Mouse (Mus musculus) MEL (cell line): Measurements from ENCODE around the gene Fgfr2. TPM values are rescaled to one million over a fixed set of nuclear protein-coding genes. Genes with fewer than 3 reads are reported as not detected.

ENCODE experiments used
- DNase-seq: peaks from one replicate; pipeline ENCODE4 v3.0.0; 2011; ENCODE audit warnings: low read depth, low spot score
- H3K27ac ChIP-seq: 2 replicates; pipeline ENCODE4 v1.5.1; 2012; ENCODE audit warnings: low read depth, mild to moderate bottlenecking, control low read depth, low read length, moderate library complexity; ENCODE audit not compliant: control insufficient read depth
- H3K27me3 ChIP-seq, 2 experiments: fragments of 150-350 bp in 1 of 2; sonication (generic) in 1 of 2; 2 replicates each; pipeline ENCODE4 v1.6.1; 2012; ENCODE audit warnings: low read length in 2 of 2, mild to moderate bottlenecking in 2 of 2, improper control_type of control experiment in 1 of 2, moderate library complexity in 1 of 2; ENCODE audit not compliant: insufficient read depth in 2 of 2, control insufficient read depth in 1 of 2
- H3K36me3 ChIP-seq, 2 experiments: 2 replicates each; pipeline ENCODE4 v1.6.1; 2012 to 2014; ENCODE audit warnings: low read length in 2 of 2, improper control_type of control experiment in 1 of 2, inconsistent platforms in 1 of 2, mild to moderate bottlenecking in 1 of 2; ENCODE audit not compliant: insufficient read depth in 2 of 2, control insufficient read depth in 1 of 2
- H3K4me1 ChIP-seq, 2 experiments: fragments of 150-350 bp in 1 of 2; sonication (generic) in 1 of 2; 2 replicates each; pipeline ENCODE4 v1.6.1; 2012; ENCODE audit warnings: low read length in 2 of 2, improper control_type of control experiment in 1 of 2, mild to moderate bottlenecking in 1 of 2; ENCODE audit not compliant: insufficient read depth in 2 of 2, control insufficient read depth in 1 of 2
- H3K4me3 ChIP-seq, 2 experiments: fragments of 150-350 bp in 1 of 2; sonication (generic) in 1 of 2; 2 replicates each; pipeline ENCODE4 v1.5.1; 2012; ENCODE audit warnings: low read depth in 2 of 2, low read length in 2 of 2, mild to moderate bottlenecking in 2 of 2, moderate library complexity in 2 of 2, control low read depth in 1 of 2, improper control_type of control experiment in 1 of 2; ENCODE audit not compliant: control insufficient read depth in 1 of 2, insufficient read depth in 1 of 2
- H3K79me2 ChIP-seq: 2 replicates; pipeline ENCODE4 v1.6.1; 2012; ENCODE audit warnings: mild to moderate bottlenecking, low read length, moderate library complexity; ENCODE audit not compliant: control insufficient read depth, poor library complexity, insufficient read depth
- H3K9ac ChIP-seq: 2 replicates; pipeline ENCODE4 v1.6.1; 2012; ENCODE audit warnings: low read depth, mild to moderate bottlenecking, control low read depth, low read length, moderate library complexity; ENCODE audit not compliant: control insufficient read depth, poor library complexity, severe bottlenecking
- H3K9me3 ChIP-seq: fragments of 150-350 bp; sonication (generic); replicated peaks from 2 replicates; pipeline ENCODE4 v1.6.1; 2012; ENCODE audit warnings: mild to moderate bottlenecking, low read length, improper control_type of control experiment, moderate library complexity; ENCODE audit not compliant: insufficient read depth
- CHD1 ChIP-seq: IDR thresholded peaks from 2 replicates; pipeline ENCODE4 v1.6.1; 2012; ENCODE audit warnings: low read depth, mild to moderate bottlenecking, inconsistent platforms, low read length, improper control_type of control experiment
- ELF1 ChIP-seq: IDR thresholded peaks from 2 replicates; pipeline ENCODE4 v1.6.1; 2014; ENCODE audit warnings: low read depth, mild to moderate bottlenecking, inconsistent platforms, low read length, improper control_type of control experiment, moderate library complexity
- EP300 ChIP-seq, 2 experiments: IDR thresholded peaks; 2 replicates each; pipeline ENCODE4 v1.6.1; 2011; ENCODE audit warnings: improper control_type of control experiment in 2 of 2, low read length in 2 of 2, low read depth in 1 of 2, mild to moderate bottlenecking in 1 of 2
- ETS1 ChIP-seq: IDR thresholded peaks from 2 replicates; pipeline ENCODE4 v1.6.1; 2012; ENCODE audit warnings: low read depth, mild to moderate bottlenecking, inconsistent platforms, low read length, improper control_type of control experiment, moderate library complexity
- GABPA ChIP-seq: IDR thresholded peaks from 2 replicates; pipeline ENCODE4 v1.6.1; 2012; ENCODE audit warnings: low read depth, mild to moderate bottlenecking, inconsistent platforms, low read length, improper control_type of control experiment, moderate library complexity
- GATA1 ChIP-seq: IDR thresholded peaks from 2 replicates; pipeline ENCODE4 v1.6.1; 2011; ENCODE audit warnings: low read depth, low read length, improper control_type of control experiment
- HCFC1 ChIP-seq: IDR thresholded peaks from 2 replicates; pipeline ENCODE4 v1.6.1; 2012; ENCODE audit warnings: low read depth, mild to moderate bottlenecking, inconsistent platforms, low read length, improper control_type of control experiment, moderate library complexity
- MAFK ChIP-seq: IDR thresholded peaks from 2 replicates; pipeline ENCODE4 v1.6.1; 2011; ENCODE audit warnings: low read depth, mild to moderate bottlenecking, low read length, improper control_type of control experiment, borderline replicate concordance
- MYB ChIP-seq: IDR thresholded peaks from 2 replicates; pipeline ENCODE4 v1.6.1; 2011; ENCODE audit warnings: mild to moderate bottlenecking, low read depth, low read length, improper control_type of control experiment
- MYC ChIP-seq: IDR thresholded peaks from 2 replicates; pipeline ENCODE4 v1.6.1; 2011; ENCODE audit warnings: low read depth, mild to moderate bottlenecking, low read length, improper control_type of control experiment, moderate library complexity
- NELFE ChIP-seq: IDR thresholded peaks from 2 replicates; pipeline ENCODE4 v1.6.1; 2011; ENCODE audit warnings: low read depth, low read length, improper control_type of control experiment
- NRF1 ChIP-seq: IDR thresholded peaks from 2 replicates; pipeline ENCODE4 v1.6.1; 2014; ENCODE audit warnings: low read depth, mild to moderate bottlenecking, inconsistent platforms, low read length, improper control_type of control experiment, moderate library complexity; ENCODE audit not compliant: poor library complexity, insufficient read depth, severe bottlenecking
- POLR2A ChIP-seq, 2 experiments: IDR thresholded peaks; 2 replicates each; pipeline ENCODE4 v1.6.1; 2011 to 2012; ENCODE audit warnings: low read length in 2 of 2, mild to moderate bottlenecking in 2 of 2, control low read depth in 1 of 2, improper control_type of control experiment in 1 of 2, low read depth in 1 of 2, moderate library complexity in 1 of 2; ENCODE audit not compliant: control insufficient read depth in 1 of 2, insufficient read depth in 1 of 2, poor library complexity in 1 of 2
- SMC3 ChIP-seq: IDR thresholded peaks from 2 replicates; pipeline ENCODE4 v1.6.1; 2011; ENCODE audit warnings: low read depth, low read length, improper control_type of control experiment
- TCF12 ChIP-seq: IDR thresholded peaks from 2 replicates; pipeline ENCODE4 v1.6.1; 2014; ENCODE audit warnings: low read depth, mild to moderate bottlenecking, inconsistent platforms, low read length, improper control_type of control experiment, moderate library complexity
- USF1 ChIP-seq: IDR thresholded peaks from 2 replicates; pipeline ENCODE4 v1.6.1; 2014; ENCODE audit warnings: low read depth, mild to moderate bottlenecking, inconsistent platforms, low read length, improper control_type of control experiment, moderate library complexity
- ZC3H11A ChIP-seq: IDR thresholded peaks from 2 replicates; pipeline ENCODE4 v1.6.1; 2012; ENCODE audit warnings: low read depth, mild to moderate bottlenecking, inconsistent platforms, low read length, improper control_type of control experiment
- polyA plus RNA-seq, 2 experiments: library from polyadenylated mRNA; stranded (reverse) in 1 of 2; unstranded in 1 of 2; fragments of >175 nt in 1 of 2; fragments of >200 nt in 1 of 2; gene quantifications; 2 replicates each; pipeline versions ENCODE4 v1.2.1 to v1.2.4; 2012; ENCODE audit warnings: low replicate concordance in 2 of 2, low read depth in 1 of 2; ENCODE audit not compliant: insufficient read length in 2 of 2, insufficient read depth in 1 of 2, missing spikeins in 1 of 2
- total RNA-seq: library from RNA; depleted of rRNA; stranded (reverse); fragments of 300-350 nt; gene quantifications from 2 replicates; pipeline ENCODE4 v1.2.3, GENCODE M21; 2012

The Fgfr2 gene
- total and polyA plus RNA-seq, 3 experiments: not detected

DNA sequence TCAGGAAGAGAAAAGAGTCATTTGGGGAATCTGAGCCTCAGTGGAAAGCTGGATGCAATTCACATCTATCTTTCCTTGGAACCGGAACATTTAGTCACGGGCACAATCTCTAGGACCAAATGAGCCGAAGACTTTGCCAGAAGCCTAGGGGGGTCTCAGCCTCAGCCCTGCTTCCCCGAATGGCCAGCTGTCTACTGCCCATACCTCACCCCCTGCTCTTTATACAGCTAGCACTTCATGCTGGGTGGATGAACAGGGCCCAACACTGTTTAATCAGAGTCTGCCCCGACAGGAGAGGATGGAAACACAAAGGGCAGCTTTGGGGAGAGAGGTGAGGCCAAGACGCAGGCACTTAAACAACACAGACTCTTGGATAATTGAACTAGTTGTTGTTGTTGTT, 860.0 kb downstream of the Fgfr2 start:
- Histone ChIP-seq H3K4me3 (no peak overlapping the region), H3K4me1 (peaks cover 8 to 17% of the 10 kb centered on the region in 2 experiments), H3K9ac (no peak overlapping the region), H3K27ac (peak overlapping the region; percentile 14; the same call in 1 of the 2 replicates), H3K27me3 (no peaks in the 10 kb centered on the region), H3K79me2 (no peaks in the 10 kb centered on the region), H3K9me3 (no peaks in the 10 kb centered on the region), H3K36me3 (peaks cover 0 to 19% of the 10 kb centered on the region in 2 experiments)
- DNase-seq: no peak
- no peak for TF ChIP-seq NRF1
- no peak for TF ChIP-seq EP300 (IDR thresholded peaks at IDR 0.05; ENCODE audit: low read depth in 1 of 2, low read length in 2 of 2)
- TF ChIP-seq SMC3: no peak
- TF ChIP-seq TCF12: no peak
- no peak for TF ChIP-seq MAFK
- TF ChIP-seq ZC3H11A: no peak
- TF ChIP-seq GABPA: no peak
- TF ChIP-seq USF1: no peak
- no peak for TF ChIP-seq ELF1
- no peak for TF ChIP-seq MYC
- TF ChIP-seq HCFC1: no peak

DNA sequence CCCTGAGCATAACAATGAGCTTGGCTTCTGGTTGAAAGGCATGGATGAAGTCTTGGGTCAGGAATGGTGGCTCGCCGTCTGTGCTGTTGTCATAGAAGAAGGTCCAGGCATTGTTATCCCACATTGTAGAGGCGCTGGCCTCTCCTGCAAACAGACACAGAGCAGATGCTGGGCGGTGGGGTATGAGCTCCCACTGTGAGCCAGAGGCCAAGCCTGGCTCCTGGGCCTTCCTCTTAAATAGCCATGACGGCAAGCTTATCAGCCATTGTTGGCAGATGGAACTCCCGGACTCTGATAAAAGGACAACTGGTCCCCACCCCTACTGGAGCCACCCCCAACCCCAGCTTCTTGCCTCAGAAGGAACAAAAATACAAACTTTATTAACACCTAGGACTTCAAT, 860.5 kb downstream of the Fgfr2 start:
- no peaks in the 10 kb centered on the region for H3K27me3 ChIP-seq
- peaks cover 0 to 19% of the 10 kb centered on the region in 2 experiments; a peak in 3 of 4 replicates for H3K36me3 ChIP-seq
- H3K27ac ChIP-seq: peak overlapping the region; percentile 14; the same call in 1 of the 2 replicates
- DNase-seq: peak; percentile 55
- H3K4me3 ChIP-seq: no peak overlapping the region
- TF ChIP-seq HCFC1 (no peak), TCF12 (peak; percentile 65), MYC (no peak), CHD1 (no peak), MYB (no peak), GATA1 (peak; percentile 63), ETS1 (0 out of 2 replicates have a peak, but pooled peaks have one; percentile 39), NELFE (no peak), USF1 (no peak), POLR2A (IDR thresholded peaks at IDR 0.05; ENCODE audit: control insufficient read depth in 1 of 2, insufficient read depth in 1 of 2, low read depth in 1 of 2, low read length in 2 of 2, poor library complexity in 1 of 2) (0 out of 4 replicates have a peak, but pooled peaks of 1 of the 2 experiments have one; percentile 24), NRF1 (no peak), EP300 (IDR thresholded peaks at IDR 0.05; ENCODE audit: low read depth in 1 of 2, low read length in 2 of 2) (peak; percentile 31 to 46; a peak in 2 of 4 replicates)
- H3K4me1 ChIP-seq: peaks cover 8 to 17% of the 10 kb centered on the region in 2 experiments
- no peaks in the 10 kb centered on the region for H3K9me3 ChIP-seq
- no peak overlapping the region for H3K9ac ChIP-seq
- no peaks in the 10 kb centered on the region for H3K79me2 ChIP-seq
